Mouse (Mus musculus): Measurements from ENCODE around the gene Tnk2.

Gene Tnk2

DNA sequence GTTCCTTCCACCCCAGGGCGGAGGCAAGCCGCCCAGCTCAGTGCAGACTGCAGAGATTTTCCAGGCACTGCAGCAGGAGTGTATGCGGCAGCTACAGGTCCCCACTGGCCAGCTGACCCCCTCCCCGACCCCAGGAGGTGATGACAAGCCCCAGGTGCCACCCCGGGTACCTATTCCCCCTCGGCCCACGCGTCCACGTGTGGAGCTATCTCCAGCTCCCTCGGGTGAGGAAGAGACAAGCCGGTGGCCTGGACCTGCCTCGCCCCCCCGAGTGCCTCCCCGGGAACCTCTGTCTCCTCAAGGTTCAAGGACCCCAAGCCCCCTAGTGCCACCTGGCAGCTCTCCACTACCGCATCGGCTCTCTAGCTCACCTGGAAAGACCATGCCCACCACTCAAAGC is 36.3 kb downstream of the Tnk2 start:
- WGBS: 96% methylated on average over 16 of the region's 16 CpGs

DNA sequence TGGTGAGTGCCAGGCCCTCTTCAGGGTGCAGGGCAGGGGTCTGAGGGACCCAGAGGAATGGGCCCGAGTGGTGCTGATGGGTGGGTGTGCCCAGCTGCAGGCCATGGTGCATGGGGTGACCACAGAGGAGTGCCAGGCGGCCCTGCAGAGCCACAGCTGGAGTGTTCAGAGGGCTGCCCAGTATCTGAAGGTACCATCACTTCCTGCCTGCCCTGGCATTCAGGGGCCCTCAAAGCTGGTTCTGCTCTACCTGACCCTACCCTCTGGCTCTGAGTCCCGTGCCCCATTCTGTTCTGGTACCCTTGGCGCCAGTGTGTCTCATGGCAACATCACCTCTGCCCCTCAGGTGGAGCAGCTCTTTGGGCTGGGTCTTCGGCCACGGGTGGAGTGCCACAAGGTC is 37.1 kb downstream of the Tnk2 start:
- 98% methylated on average over 6 of the region's 6 CpGs for WGBS

DNA sequence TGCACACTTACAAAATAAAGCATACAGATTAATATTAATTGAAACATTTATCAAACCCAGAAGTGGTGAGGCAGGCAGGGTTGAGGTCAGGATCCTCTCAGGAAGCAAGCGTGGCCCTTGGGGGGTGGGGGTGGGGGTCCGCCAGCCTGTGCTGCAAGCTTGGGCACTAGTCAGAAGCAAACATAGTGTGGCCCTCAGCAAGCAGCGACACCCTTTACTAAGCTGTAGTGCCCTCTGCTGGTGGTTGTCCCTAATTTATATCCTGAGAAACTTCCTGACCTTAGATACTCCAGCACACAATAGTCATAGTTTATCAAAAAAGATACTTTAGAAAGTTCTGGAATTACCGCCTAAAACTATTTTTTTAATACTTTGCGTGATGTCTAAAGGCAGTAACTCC is 38.5 kb downstream of the Tnk2 start:
- 29% methylated on average over 5 of the region's 5 CpGs for WGBS

DNA sequence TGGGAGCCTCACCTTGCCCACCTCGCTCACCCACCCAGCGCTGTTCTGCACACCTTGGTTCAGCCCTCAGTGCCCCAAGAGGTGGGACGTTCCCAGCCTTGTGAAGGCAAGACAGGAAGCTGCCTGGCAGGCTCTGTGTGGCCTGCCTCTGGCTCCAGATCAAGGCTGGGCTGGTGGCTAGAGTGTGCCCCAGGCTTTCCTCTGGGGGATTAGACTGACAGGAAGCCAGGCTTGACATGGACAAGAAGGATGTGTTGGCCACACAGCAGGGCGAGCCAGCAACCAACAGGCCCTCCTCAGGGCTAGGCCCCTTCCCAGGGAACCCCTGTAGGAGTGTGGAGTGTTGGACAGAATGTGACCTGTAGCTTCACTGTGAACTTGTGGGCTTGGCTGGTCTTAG is 39.2 kb downstream of the Tnk2 start:
- 74% methylated on average over 4 of the region's 4 CpGs for WGBS

DNA sequence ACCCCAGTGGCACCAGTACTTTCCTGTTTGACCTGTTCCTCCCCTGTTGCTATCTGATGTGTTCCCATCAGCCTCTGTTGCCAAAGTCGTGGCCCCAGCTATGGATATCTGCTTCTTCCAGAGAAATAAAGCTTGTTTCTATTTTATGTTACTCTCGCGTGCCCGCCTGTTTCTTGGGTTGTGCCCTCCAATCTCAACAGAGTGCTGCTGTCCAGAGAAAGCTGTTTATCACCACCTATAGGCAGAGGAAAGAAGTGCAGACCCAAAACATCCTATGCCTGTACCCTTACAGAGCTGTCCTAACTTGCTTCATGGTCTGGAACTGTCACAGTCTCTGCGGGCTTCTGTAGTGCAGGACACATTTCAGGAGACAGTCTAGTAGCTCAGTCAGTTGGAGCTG is 39.7 kb downstream of the Tnk2 start:
- 25% methylated on average over 5 of the region's 5 CpGs for WGBS

DNA sequence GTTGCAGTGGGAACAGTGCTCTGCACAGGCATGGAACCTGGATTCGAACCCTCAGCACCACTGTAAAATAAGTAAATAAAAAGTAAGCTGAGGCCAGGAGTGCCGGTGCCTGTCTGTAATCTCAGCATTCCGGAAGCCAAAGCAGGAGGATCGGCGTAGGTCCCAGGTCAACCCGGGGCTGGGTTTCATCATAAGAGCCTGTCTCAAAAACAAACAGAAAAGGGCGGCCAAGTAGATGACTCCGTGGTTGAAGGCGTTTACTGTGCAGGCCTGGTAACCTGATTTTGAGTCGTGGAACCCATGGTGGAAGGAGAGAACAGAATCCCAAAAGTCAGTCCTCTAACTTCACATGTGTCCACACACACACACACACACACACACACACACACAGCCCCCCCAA is 41.7 kb downstream of the Tnk2 start:
- WGBS: 78% methylated on average over 10 of the region's 10 CpGs

DNA sequence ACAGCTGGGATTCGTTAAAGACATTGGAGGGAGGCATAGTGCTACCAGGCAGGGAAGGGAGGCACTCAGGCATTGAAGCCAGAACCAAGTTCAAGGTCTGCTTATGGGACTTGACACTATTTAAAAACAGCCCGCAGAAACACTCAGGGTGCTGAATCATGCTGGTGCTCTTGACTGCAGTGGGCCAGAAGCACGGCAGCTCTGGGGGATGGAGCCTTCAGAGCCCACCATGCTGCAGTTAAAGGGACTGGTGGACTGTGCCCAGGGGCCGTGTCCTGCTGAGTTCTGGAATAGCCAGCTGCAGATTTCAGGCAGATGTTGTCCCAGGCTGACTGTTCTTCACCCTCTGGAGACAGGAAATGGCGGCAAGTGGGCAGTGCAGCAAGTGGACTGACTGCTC is 42.3 kb downstream of the Tnk2 start:
- WGBS: 64% methylated on average over 5 of the region's 5 CpGs

DNA sequence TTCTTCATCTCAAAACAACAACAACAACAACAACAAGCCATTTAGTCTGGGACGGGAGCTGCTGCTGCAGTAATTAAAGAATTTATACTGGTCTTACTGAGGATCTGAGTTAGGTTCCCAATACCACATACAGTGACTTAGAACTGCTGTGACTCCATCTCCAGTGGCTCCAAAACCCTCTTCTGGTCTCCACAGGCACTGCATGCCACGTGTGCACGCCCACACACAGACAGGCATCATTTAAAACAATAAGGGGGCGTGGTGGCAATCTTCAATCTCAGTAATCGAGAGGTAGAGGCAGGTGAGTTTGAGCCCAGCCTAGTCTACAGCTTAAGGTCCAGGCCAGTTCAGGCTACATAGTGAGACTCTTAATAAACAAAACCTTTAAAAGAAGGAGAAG is 43.5 kb downstream of the Tnk2 start:
- 70% methylated on average over 5 of the region's 5 CpGs for WGBS

DNA sequence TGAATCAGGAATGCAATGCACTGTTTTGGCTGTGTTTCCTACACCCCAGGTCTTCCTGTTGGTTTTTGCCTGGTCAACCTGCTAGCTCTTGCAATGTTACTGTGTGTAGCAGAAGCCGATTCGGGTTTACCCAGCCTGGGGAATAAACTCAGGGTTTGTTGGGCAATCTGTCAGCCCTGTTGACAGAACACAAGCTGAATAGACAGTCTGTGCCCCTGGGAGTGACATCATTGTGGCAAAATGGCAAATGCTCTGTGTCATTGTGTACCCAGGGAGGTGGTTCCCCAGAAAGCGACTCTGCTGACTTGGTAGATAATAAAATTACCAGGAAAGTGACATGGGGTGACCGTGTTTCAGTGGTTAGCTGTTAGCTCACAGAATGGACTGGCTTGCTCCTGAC is 45.1 kb downstream of the Tnk2 start:
- 51% methylated on average over 4 of the region's 4 CpGs for WGBS

DNA sequence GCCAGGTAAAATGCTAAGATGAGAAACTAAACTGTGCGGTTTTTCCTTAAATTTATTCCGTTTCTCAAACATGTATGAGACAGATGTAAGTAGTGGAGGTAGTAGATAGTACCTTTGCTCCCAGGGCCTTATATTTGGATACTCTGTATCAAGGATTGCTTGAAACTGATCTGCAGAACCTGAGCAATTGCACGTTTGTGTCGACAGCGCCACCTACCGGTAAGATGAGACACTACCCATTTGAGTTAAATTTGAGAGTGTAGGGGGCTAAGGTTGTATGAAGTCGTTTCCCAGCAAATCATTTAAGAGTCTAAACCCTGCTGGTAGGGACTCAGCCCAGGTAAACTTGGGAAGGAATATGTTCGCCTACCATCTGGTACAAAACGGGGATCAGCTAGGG is 45.8 kb downstream of the Tnk2 start:
- WGBS: 8% methylated on average over 9 of the region's 9 CpGs

DNA sequence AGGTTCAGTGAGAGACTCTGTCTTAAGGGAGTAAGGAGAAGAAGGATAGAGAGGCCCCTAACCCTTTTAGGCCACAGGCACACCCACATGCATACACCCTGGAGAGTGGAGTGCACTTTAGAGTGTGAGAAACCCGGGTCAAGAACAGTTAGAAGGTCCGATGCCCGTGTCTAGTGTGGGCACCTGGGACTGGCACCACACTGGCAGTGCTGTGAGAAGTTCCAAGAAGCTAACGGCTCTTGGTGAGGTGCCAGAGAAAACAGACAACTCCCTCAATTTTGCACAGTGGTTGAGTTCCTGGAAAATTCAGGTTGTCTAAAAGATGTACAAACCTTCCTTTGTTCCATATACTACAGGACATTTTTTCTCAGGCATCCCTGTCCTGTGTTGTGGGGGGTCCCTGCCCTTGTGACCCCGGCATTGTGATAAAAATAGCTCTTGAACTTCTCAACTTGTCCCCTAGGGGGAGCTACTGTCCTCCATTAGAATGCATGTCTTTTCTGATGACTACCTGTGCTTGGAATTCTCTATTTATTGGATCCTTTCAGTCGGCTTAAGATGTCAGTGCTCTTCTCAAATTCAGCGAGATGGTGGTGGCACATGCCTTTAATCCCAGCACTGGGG is 53.3 kb downstream of the Tnk2 start:
- 29% methylated on average over 7 of the region's 7 CpGs for WGBS

DNA sequence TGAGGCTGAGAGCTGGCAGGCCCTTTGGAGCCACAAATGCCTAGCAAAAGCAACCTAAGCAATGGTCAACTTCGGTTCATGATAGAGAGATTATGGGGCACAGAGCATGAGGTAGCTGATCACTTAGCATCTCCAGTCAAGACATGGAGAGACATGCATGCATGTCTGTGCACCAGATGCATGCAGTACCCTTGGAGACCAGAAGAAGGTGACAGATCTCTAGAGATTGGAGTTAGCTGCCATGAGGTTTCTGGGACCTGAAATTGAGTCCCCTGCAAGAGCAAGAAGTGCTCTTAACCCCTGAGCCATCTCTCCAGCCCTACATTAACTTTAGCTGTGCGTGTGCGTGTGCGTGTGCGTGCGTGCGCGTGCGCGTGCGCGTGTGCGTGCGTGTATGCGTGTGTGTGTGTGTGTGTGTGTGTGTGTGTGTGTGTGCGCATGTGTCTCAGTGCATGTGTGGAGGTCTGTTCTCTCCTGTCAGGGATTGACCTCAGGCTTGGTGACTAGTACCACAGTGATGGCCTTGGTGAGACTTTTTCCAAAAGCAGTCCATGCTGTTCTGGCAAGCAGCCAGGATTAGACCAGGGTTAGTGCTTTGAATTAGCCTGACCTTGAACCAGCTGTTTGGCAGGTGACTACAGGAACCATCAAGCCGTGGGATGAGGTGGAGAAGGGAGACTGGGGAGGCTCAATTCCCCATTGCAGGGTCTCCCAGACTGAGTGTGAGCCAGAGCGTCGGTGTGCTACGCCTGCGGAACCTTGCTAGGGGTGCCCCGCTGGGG is 54.2 kb downstream of the Tnk2 start:
- 88% methylated on average over 22 of the region's 22 CpGs for WGBS

DNA sequence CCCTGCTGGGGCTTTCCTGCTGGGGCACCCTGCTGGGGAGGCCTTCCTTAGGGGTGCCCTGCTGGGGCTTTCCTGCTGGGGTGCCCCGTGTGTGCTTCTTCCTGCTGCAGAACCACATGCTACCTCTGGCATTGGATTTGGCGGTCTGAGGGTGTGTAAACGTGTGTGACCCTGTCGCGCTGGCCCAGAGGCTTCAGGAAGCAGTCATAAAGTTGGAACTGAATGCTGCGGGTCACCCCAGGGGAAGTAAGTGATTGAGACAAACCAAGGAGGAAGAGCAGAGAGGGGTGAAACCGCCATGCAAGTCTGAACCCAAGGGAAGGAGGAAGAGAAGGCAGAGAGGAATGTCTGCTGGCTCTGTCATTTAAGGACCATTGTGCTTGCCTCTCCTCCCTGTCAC is 54.9 kb downstream of the Tnk2 start:
- 72% methylated on average over 7 of the region's 7 CpGs for WGBS

DNA sequence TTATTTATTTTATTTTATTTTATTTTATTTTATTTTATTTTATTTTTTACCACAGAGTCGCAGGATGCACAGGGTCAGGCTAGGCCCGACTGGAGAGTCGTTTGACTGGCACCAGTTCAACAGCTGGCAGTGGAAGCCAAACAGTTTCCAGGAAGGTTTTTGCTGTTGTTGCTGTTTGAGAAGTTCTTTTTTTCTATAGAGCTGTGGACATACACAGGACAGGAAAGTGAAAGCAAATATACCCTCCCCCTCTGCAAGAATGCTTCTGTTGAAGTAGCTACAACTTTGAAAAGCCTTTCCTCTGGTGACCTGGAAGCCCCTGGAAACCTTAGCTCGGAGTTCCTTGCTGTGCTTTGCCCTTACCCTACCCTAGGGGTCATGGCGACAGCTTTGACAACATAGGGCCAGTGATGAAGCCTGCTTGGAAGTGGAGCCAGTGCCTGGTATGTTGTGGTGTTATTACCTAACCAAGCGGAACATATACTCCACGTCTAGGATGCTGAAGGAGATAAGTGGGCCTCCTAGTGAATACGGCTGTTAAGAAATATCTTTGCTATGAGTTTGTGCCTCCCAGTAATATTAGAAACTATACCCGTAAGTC is 59.7 kb downstream of the Tnk2 start:
- WGBS: 72% methylated on average over 9 of the region's 9 CpGs

DNA sequence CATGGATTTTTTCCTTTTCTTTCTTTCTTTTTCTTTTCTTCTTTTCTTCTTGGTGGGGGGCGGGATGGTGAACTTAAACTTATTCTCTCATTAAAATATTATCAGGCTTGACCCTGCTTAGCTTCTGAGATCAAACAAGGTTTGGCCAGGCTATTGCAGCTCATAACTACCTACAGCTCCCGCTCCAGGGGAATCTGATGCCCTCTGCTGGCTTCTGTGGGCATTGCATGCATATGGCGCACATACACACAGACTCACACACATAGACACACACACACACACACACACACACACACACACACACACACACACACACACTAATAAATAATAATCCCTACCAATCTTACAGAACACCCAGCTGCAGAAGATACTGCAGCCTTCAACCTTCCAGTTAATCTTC is 61.9 kb downstream of the Tnk2 start:
- 100% methylated on average over 3 of the region's 3 CpGs for WGBS

DNA sequence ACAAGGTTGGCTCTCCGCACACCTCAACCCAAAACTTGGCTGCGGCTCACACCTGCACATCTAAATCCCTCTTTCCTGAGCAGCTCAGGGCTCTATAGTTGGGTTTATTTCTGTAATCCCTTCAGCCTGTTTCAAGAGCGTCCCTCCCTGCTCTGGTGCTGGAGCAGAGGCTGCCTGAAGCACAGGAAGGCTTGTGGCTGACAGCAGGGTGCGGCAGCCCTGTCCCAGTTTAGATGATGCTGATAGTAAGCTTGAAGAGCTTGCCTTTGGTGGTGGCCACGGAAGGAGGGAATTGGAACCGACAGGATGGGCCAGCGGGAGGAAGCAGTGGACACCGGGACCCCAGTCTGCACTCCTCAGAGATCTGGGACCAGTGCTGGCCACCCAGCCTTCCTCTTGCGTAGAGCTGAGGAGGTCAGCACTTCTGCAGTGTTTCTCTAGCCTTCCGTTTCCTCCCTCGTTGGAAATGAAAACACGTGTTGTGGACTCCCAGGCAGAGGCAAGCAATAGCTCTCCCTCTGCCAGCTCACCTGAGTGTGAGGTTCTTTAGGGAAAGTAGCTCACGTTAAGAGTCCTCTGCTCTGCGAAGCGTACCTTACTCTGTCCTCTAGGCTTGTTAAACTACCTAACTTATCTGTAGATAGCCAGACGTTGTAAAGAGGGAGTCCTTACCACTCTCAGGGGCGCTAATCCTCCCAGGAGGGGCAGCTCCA is 63.6 kb downstream of the Tnk2 start:
- WGBS: 69% methylated on average over 17 of the region's 17 CpGs

DNA sequence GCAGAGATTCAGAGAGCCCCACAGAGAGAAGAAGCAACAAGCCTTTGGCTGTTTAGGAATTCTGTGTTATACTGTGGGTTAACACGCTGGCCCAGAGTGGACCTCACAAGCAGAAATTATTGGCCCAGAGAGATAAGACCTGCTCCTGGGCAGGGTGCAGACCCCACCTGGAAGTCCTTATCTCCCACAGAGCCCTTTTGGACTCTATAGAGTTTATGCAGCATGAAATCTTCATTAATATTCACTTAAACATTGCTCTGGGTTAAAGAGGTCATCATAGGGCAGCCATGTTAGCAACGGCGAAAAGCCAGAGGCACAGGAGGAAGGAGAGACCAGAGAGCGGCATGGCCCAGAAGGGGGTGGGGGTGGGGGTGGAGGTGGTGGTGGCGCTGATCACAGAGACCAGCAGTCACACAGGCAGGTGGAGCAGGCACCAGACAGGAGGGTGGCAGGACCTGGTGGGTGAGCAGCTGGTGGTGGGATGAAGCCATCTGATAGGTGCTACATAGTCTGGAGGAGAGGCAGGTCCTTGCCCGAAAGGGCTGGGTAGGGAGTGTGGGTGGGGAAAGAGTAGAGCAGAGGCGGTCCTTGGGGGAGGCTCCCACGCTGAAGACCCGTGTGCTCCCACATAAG is 64.3 kb downstream of the Tnk2 start:
- 76% methylated on average over 9 of the region's 9 CpGs for WGBS

DNA sequence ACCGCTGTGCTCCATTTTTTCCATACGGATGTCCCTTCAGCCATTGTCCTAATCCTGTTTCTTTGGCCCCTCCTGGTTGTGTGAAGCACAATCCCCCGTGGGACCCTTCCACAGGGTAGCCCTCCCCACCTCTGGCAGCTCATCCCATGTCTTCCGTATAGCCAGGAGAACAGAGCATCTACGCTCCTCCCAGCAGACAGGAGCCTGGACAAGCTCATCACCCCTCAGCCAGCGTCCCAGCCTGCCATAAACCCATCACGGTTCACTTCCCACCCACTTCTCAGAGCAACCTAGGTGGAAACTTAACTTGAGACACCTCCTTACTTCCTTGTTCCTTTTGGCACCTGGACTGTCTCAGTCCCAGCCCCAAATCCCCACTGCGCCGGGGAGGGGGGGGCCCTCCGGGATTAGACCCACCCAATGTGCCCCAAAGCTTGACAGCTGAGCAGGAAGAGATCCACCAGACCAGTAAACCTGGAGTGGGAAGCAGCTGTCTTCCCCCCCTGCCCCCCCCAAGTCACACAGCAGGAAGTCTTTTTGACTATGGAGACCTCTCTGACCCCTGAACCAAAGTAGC is 64.9 kb downstream of the Tnk2 start:
- 85% methylated on average over 10 of the region's 10 CpGs for WGBS

DNA sequence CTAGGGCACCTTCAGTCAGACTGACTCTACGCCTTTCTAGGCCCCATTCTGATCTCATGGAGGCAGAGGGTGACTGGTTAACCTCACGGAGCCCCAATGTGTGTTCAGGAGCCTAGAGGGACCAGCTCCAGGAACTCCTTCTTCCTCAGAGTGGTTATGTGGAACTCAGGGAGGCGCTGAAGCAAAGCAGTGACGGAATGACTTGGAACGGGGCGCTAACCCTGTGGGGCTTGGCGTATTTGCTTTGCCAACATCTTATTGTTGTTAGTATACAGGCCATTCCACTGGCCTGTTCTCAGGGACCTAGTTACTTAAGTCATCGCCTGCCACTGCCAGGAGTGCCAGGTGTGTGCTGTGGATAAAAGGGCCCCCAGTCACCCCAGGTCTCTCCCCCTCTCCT is 65.4 kb downstream of the Tnk2 start:
- WGBS: 95% methylated on average over 8 of the region's 8 CpGs

DNA sequence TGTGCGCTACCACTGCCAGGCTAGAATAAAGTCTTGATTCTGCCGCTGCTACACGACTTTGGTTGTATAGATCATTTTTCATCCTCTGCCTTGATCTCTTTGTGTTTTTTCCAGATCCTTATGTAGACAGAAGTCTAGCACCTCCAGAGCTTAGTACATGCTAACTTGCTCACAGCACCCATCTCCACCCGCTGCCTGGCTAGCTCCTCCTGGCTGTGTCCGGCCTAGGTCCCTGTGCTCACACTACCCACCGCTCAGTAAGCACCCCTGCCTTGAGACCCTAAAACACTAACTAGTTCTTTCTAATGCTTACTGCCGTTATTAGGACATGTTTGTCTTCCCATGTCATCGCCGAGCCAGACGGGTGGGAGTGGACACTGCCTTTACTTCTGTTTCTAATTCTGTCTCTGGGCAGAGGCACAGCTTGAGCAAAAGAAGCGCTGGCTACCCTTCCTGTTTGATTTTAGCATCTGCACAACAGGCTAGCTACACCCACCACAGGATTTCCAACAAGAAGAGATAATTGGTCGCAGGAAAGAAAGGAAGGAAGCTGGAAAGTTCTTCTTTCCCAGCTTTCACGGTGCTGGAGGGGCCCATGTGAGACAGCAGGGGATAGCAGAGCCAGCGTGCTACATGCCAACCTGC is 66.9 kb downstream of the Tnk2 start:
- 60% methylated on average over 14 of the region's 14 CpGs for WGBS

DNA sequence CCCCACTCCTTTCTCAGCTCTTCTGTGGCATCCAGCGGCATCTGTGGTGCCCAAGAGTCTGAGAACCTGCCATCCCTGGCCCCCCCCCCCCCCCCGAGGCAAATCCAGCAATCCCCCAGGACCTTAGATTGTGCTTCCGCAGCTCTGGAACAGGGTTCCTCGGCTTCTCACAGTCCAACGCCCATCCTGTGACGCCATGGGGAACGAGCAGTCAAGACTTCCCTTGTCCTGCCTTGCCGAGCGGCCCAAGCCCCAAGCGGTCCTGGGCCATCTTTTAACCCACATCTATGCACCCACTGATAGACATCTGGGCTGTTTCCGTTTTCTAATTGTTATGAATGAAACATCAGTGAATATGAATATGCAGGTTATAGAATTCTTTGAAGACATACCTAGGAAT is 68.5 kb downstream of the Tnk2 start:
- 92% methylated on average over 11 of the region's 11 CpGs for WGBS
